Mouse (Mus musculus) retina, embryonic 14.5 days (tissue): ENCODE measurements around the gene Olfr810.

Experiments used
- DNase-seq: peaks from one replicate; pipeline ENCODE4 v3.0.0-alpha.2; 2015; ENCODE audit warnings: low spot score

Olfr810 gene

DNA sequence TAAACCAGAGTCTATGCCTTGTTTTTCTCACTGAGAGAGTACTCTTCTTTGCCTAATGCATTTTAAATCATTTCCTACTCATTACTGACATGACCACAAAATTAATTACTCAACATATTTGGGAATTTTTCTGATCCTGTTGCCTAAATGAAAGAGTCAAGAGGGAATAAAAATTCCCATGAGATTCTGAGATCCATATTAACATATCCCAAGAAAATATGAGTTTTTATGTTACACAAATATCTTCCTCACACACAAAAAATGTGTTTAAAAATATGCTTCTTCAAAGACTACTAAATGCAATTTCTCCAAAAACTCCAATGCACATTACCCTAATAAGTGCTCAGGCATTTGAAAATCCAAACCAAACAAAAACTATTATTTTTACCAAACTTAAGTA, at the start of gene Olfr810:
Gene Olfr810 (minus strand): TSS at position 101 of the 400 bp plus-strand sequence.
- no peak for DNase-seq

DNA sequence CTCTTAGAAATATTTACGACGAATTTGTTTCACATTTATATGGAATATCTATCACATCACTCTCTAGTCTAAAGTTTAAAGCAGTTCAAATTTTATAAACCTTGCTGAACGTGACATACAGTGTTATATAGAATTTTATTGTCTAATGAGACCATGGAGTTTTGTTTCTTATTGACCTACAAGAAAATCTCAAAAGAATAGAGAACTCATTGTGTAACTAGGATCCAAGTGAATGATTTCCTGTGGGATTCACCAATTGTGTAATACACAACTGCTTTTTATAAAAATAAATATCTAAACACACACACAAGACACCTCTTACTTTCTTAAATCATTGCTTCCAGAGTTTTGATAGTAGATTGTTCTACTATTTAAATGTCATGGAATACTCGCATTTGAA, 9.6 kb upstream of the Olfr810 start, which contains the start of gene Olfr811:
Gene Olfr811 (minus strand): TSS at position 101 of the 400 bp plus-strand sequence.
- no peak for DNase-seq

DNA sequence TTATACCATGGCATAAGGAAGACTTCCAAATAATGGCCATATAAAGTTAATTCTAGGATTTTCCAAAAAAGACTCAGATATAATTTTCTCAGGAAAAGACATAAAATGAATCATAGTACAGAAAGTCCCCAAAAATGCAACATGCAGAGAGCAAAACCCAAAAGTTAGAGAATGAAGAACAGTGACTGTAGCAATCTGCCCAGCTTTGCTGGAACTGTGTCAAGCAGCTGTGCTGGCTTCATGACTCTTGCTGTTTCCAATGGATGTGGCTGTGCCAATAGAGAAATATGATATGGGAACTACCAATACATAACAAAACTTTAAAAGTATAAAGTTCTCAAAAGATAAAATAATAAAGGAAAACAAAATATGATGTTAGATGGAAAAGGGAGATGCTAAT, 16.6 kb downstream of the Olfr810 start:
- DNase-seq: no peak

DNA sequence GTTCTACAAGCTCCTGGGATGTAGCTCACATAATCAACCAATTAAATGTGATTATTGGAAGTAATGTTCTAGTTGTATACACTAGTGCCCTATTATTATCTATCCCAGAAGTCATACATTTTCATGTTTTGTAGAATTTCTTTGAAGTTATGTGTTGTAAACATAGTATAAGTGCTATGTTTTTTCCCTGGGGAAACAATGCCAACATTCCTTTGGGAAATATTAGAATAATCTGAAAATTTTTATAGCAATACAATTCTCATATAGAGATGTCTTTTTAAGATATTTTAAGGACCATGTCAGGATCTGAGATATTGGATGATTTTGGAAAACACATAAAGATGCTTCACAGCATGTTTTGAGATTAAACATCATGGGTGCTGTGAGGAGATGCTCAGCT, 20.4 kb downstream of the Olfr810 start, which contains the start of gene Olfr809:
Gene Olfr809 (plus strand): TSS at position 301 of the 400 bp plus-strand sequence.
- DNase-seq: no peak

DNA sequence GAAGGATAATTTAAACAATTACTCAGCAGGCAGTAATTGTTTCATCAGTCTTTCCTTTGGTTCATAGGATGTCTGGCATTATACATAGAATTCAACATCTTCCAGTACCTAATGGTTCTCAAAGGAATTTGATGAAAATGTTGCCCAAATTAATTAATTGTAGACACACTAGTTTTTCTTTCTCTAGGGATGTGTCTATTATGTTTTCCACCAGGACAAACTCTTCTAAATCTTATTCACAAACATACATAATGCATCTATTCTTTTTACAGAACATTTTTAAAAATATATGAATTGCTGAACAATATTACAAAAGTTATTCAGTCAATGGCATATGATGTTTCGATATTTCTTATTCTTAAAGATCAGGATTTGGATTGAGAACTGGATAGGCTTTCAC, 29.5 kb downstream of the Olfr810 start, which contains the start of gene Olfr808:
Gene Olfr808 (plus strand): TSS at position 301 of the 400 bp plus-strand sequence.
- no peak for DNase-seq

DNA sequence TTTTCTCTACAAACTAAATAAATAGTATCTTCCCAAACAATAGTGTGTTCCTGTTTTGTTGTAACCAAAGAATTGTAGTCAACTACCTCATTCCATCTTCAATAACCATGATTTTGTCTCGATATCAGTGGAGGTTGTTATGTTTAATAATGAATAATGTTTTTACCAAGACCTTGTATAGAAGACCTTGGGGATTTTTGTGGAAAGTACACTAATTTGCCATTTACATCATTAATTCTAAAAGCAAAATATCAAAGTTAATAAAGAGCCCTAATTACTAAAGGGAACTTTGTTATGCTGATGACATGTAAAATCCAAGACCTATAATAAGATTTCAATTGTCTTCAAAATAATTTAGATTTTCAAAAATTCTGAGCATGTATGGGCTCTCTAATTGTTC, 37.0 kb downstream of the Olfr810 start, which contains the start of gene Olfr807:
Gene Olfr807 (minus strand): TSS at position 101 of the 400 bp plus-strand sequence.
- no peak for DNase-seq

DNA sequence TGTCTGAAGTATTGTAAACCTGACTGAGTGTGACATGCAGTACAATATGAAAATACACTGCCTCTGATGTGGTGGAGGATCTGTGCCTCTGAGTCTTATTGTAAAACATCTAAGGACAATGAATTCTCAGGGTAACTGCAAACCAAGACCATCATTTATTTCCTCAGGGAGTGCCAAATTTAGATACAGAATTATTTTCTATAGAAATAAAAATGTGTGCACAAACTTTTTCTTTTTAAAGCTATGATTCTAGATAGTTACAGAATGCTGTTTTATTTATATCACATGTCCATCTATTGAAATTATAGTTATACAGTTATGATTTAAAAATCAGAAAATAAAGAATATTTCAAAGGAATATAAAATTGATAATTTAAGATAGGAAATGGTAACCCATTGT, 52.9 kb downstream of the Olfr810 start, which contains the start of gene Olfr806:
Gene Olfr806 (minus strand): TSS at position 101 of the 400 bp plus-strand sequence.
- no peak for DNase-seq
